8 mouse cellular contexts compared by ENCODE assay signal in the genomic region with DNA sequence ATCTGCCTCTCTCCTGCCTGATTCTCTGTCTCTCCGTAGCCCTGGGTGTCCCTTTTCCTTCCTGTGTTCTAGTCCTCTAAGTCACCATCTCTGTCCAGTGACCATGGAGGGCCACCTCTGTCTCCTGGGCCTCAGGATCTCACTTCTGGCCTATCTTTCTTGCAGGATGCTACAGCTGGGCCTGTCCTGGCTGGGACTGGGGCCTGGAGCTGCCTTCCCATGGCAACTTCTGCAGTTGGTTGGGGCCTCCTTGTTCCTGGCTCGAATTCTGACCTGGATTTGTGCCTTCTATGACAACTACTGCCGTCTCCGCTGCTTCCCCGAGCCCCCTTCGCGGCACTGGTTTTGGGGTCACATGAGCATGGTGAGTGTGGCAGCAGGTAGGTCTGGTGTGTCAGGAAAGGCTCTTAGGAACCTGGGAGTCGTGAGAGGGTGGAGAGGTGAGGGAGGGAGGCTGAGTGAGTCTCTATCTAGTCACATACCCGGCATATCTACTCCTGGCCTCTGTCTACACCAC. TPM values are rescaled to one million over a fixed set of nuclear protein-coding genes. Genes with fewer than 3 reads are reported as not detected.
DNase-seq lines count a peak whose midpoint lies in the region; ATAC-seq lines count a peak whose summit lies in the region.

No protein-coding gene starts in this region.

- H3K9ac ChIP-seq in forebrain, embryonic 13.5 days: peak overlapping the region; percentile 70
- H3K9ac ChIP-seq in kidney, embryonic 14.5 days (ENCODE audit: low read depth, low read length): peak overlapping the region; percentile 58
- peak overlapping the region; percentile 64 for H3K9ac ChIP-seq in midbrain, embryonic 14.5 days (replicated peaks; ENCODE audit: low read length)

- ATAC-seq in forebrain, embryonic 13.5 days: no peak; the same call in 1 of the 2 replicates
- ATAC-seq in kidney, embryonic 14.5 days (ENCODE audit: low FRiP score, low TSS enrichment): peak; percentile 56; the same call in 1 of the 2 replicates
- ATAC-seq in midbrain, embryonic 14.5 days (ENCODE audit: low FRiP score, low TSS enrichment): peak; percentile 34; the same call in 1 of the 2 replicates
- ATAC-seq in monocyte, adult 5-6 weeks (replicated peaks; ENCODE audit: insufficient number of reproducible peaks, low FRiP score, low TSS enrichment, poor library complexity, severe bottlenecking): no peak; the same call in 1 of the 2 replicates

- H3K4me1 ChIP-seq in forebrain, embryonic 13.5 days: peaks cover 15% of the 10 kb centered on the region
- 0 out of 2 replicates have a peak, but pooled peaks cover 6% of the 10 kb centered on the region for H3K4me1 ChIP-seq in kidney, embryonic 14.5 days (ENCODE audit: control insufficient read depth, insufficient read depth, low read length)
- H3K4me1 ChIP-seq in midbrain, embryonic 14.5 days (ENCODE audit: control insufficient read depth, insufficient read depth, low read length): peaks cover 16% of the 10 kb centered on the region

- 31% methylated on average over 9 of the region's 9 CpGs for WGBS in forebrain, embryonic 13.5 days
- WGBS in kidney, embryonic 14.5 days: 28% methylated on average over 9 of the region's 9 CpGs
- 38% methylated on average over 9 of the region's 9 CpGs for WGBS in midbrain, embryonic 14.5 days

- peak overlapping the region; percentile 48; the same call in 1 of the 2 replicates for H3K27ac ChIP-seq in forebrain, embryonic 13.5 days
- H3K27ac ChIP-seq in kidney, embryonic 14.5 days (ENCODE audit: low read depth, low read length): peak overlapping the region; percentile 55; the same call in 1 of the 2 replicates
- H3K27ac ChIP-seq in midbrain, embryonic 14.5 days (replicated peaks; ENCODE audit: low read depth, low read length): peak overlapping the region; percentile 85

- peak; percentile 18 for DNase-seq in ovary, postnatal 36 days (ENCODE audit: low spot score)
- DNase-seq in ovary, postnatal 10 days (ENCODE audit: low spot score): no peak
- no peak for DNase-seq in midbrain, embryonic 14.5 days
- DNase-seq in right cerebral cortex, postnatal 14 days: no peak
- no peak for DNase-seq in layer of hippocampus, adult 9-10 months (ENCODE audit: low spot score)

- no peaks in the 10 kb centered on the region for H3K36me3 ChIP-seq in forebrain, embryonic 13.5 days (ENCODE audit: poor library complexity, severe bottlenecking)
- H3K36me3 ChIP-seq in kidney, embryonic 14.5 days (ENCODE audit: control insufficient read depth, insufficient read depth, low read length): no peaks in the 10 kb centered on the region
- no peaks in the 10 kb centered on the region for H3K36me3 ChIP-seq in midbrain, embryonic 14.5 days (ENCODE audit: control insufficient read depth, insufficient read depth, low read length)

- no peaks in the 10 kb centered on the region for H3K27me3 ChIP-seq in forebrain, embryonic 13.5 days
- no peaks in the 10 kb centered on the region for H3K27me3 ChIP-seq in kidney, embryonic 14.5 days (ENCODE audit: control insufficient read depth, insufficient read depth, low read length)
- no peaks in the 10 kb centered on the region for H3K27me3 ChIP-seq in midbrain, embryonic 14.5 days (ENCODE audit: control insufficient read depth, insufficient read depth, low read length)

- H3K9me3 ChIP-seq in forebrain, embryonic 13.5 days (replicated peaks): no peaks in the 10 kb centered on the region
- no peaks in the 10 kb centered on the region for H3K9me3 ChIP-seq in kidney, embryonic 14.5 days (ENCODE audit: control insufficient read depth, low read length)
- no peaks in the 10 kb centered on the region for H3K9me3 ChIP-seq in midbrain, embryonic 14.5 days (ENCODE audit: control insufficient read depth, low read length)

- H3K4me3 ChIP-seq in forebrain, embryonic 13.5 days: peak overlapping the region; percentile 42
- H3K4me3 ChIP-seq in kidney, embryonic 14.5 days (ENCODE audit: low read length): peak overlapping the region; percentile 57
- peak overlapping the region; percentile 48 for H3K4me3 ChIP-seq in midbrain, embryonic 14.5 days (replicated peaks; ENCODE audit: low read depth, low read length)

- peak overlapping the region; percentile 62 for H3K4me2 ChIP-seq in forebrain, embryonic 13.5 days
- H3K4me2 ChIP-seq in kidney, embryonic 14.5 days (replicated peaks; ENCODE audit: low read depth, low read length): peak overlapping the region; percentile 88
- peak overlapping the region; percentile 84 for H3K4me2 ChIP-seq in midbrain, embryonic 14.5 days (ENCODE audit: low read length)

RNA-seq across cellular contexts. Expression of a gene that starts 0.9 kb away (rescaled TPM):
- polyA plus RNA-seq in forebrain, embryonic 13.5 days (2015; fragmentation: Nextera tagmentation; extraction: Ambion mirVana): 7.0 and 7.8 TPM in 2 replicates
- polyA plus RNA-seq in kidney, embryonic 14.5 days (2014; fragmentation: Nextera tagmentation; extraction: Ambion mirVana): 6.9 and 7.3 TPM in 2 replicates
- 10.4 and 10.8 TPM in 2 replicates for polyA plus RNA-seq in midbrain, embryonic 14.5 days (2014; fragmentation: Nextera tagmentation; extraction: Ambion mirVana)
- total RNA-seq in monocyte, adult 5-6 weeks (2017): 0.11 to 1.2 TPM (median 1.1 TPM) in 3 replicates

RNA-seq across cellular contexts. Expression of a gene that starts 29.6 kb away (rescaled TPM):
- polyA plus RNA-seq in forebrain, embryonic 13.5 days (2015; fragmentation: Nextera tagmentation; extraction: Ambion mirVana): 21.1 and 21.4 TPM in 2 replicates
- 15.3 and 15.9 TPM in 2 replicates for polyA plus RNA-seq in kidney, embryonic 14.5 days (2014; fragmentation: Nextera tagmentation; extraction: Ambion mirVana)
- polyA plus RNA-seq in midbrain, embryonic 14.5 days (2014; fragmentation: Nextera tagmentation; extraction: Ambion mirVana): 12.7 and 14.4 TPM in 2 replicates
- total RNA-seq in monocyte, adult 5-6 weeks (2017): 94.6 to 125 TPM (median 116 TPM) in 3 replicates

RNA-seq across cellular contexts. Expression of a gene that starts 54.3 kb away (rescaled TPM):
- polyA plus RNA-seq in forebrain, embryonic 13.5 days (2015; fragmentation: Nextera tagmentation; extraction: Ambion mirVana): 0.17 and 0.35 TPM in 2 replicates
- polyA plus RNA-seq in kidney, embryonic 14.5 days (2014; fragmentation: Nextera tagmentation; extraction: Ambion mirVana): 0.63 and 0.72 TPM in 2 replicates
- polyA plus RNA-seq in midbrain, embryonic 14.5 days (2014; fragmentation: Nextera tagmentation; extraction: Ambion mirVana): 0.67 and 0.82 TPM in 2 replicates
- not detected in 3 replicates for total RNA-seq in monocyte, adult 5-6 weeks (2017)

Comparison
In these comparisons a context has a peak if more than half of its experiments do, and no peak if none do; other contexts are left out.
1. ATAC-seq: peak in kidney, embryonic 14.5 days (single experiment) and midbrain, embryonic 14.5 days (single experiment); none in forebrain, embryonic 13.5 days (single experiment) and monocyte, adult 5-6 weeks (single experiment).
2. Peak in every context shown above with its lines, with median percentiles within 50 percentile points of each other: H3K27ac ChIP-seq, H3K4me2 ChIP-seq, H3K4me3 ChIP-seq and H3K9ac ChIP-seq.